Mouse (Mus musculus) adrenal gland (tissue): ENCODE measurements around the gene Rtcb.

Experiments
- intact Hi-C: fragments of 180-260 bp; cut with DNase I; formaldehyde crosslinking; loops from one replicate; pipeline ENCODE4 v1.15.1; 2025

The Rtcb gene

DNA sequence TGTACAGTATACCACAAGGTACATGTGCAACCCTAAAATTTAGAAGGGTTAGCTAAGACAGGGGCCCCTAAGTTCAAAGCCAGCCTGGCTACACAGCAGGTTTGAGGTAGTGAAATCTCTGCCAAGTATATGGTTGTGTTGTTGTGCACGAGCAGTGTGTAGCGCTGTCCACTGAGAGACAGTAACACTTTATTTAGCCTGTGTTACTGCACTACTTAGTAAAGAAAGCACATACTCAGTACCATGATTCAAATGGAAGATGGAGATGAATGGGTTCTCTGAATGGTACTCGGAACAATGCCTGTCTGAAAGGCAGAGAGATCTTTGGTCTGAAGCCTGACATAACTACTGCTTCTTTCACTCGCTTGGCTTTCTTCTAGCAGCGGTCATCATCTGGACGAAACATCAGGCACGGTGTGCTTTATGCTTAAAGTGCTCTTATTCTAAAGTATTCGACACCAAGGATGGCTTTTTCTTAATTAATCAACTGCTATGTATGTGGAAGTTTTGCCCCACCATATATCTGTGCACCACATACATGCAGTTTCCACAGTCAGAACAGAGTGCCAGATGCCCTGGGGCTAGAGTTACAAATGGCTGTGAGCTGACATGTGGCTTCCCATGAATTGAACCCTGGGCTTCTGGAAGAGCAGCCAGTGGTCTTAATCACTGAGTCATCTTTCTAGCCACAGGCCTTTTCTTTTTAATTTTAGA is 9.0 kb downstream of the Rtcb start:
- intact Hi-C loops = no loop called here

DNA sequence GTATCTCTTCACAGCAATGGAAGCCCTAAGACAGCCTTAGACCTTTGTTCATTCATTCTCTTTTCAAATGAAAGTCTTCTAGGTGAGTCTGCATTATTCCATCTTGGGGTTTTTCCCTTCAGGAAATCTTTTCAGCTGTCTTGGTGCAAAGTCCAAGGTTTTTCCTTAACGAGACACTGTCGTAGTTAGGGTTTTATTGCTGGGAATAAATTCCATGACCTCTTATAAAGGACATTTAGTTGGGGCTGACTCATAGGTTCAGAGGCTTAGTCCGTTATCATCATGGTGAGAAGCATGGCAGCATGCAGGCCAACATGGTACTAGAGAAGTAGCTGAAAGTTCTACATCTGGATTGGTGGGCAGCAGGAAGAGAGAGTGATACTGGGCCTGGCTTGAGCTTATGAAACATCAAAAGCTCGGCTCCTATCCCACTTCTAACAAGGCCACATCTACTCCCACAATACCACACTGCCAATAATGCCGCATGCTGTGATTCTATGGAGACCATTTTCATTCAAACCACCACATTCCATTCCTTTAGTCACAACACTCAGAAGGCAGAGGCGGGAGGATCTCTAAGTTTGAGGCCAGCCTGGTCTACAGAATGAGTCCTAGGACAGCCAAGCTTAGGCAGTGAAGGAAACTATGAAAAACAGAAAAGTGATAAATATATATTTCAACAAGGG is 21.2 kb downstream of the Rtcb start:
- intact Hi-C loops = no loop called here

DNA sequence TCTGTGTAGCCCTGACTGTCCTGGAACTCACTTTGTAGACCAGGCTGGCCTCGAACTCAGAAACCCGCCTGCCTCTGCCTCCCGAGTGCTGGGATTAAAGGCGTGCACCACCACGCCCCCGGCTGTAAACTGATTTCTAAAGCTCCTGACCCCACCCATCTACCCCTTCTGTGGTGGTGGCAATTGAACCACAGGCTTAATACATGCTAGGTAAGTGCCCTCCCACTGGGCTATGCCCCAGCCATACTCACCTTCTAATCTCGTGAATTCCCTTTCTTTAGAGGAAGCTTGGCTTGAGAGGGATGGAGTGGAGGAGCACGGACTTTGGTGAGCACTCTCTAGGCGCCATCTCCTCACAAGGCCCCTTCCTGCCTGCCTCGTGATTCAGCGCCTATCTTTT is 27.7 kb downstream of the Rtcb start:
- intact Hi-C loops = no loop called here

DNA sequence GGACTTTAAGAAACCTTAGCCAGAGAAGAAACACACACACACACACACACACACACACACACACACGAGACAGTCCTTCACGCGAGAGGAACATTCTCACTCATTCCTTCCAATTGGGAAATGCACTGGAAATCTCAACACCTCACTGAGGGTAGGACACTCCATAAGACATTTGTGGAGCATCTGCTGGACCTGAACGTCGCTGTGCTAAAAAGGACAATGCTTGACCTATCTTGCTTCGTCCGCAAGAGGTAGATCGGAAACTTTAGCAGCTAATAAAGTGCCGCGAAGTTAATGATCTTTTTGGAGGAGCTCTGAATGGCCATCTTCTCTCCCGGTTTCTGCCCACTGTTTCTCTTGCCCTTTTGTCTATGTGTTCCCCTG is 28.4 kb downstream of the Rtcb start:
- intact Hi-C loops = no loop called here

DNA sequence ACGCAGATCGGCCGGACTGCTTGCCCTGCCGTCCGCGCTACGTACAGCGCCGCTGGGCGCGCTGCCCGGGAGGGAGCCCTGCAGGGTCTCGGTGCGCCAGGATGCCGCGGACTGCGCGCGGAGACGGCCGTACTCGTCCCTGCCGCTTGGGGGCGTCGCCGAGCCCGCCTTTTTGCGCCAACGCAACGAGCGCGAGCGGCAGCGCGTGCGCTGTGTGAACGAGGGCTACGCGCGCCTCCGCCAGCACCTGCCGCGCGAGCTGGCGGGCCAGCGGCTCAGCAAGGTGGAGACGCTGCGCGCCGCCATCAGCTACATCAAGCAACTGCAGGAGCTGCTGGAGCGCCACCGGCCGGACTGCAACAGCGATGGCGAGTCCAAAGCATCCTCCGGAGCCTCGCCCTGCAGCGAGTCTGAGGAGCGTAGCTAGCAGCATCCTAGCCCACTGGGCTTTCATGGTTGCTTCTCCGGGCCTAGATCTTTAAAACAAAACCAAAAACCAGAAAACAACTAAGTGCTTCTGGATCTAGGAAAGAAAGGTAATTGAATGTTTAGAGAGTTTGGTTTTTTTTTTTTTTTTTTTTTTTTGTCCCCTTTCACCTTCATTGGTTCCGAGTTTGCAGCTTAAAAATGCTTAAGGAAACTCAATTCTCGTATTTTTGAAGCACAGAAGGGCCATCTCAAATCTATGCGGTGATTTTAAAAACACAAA is 29.0 kb downstream of the Rtcb start:
- intact Hi-C loops = no loop called here

DNA sequence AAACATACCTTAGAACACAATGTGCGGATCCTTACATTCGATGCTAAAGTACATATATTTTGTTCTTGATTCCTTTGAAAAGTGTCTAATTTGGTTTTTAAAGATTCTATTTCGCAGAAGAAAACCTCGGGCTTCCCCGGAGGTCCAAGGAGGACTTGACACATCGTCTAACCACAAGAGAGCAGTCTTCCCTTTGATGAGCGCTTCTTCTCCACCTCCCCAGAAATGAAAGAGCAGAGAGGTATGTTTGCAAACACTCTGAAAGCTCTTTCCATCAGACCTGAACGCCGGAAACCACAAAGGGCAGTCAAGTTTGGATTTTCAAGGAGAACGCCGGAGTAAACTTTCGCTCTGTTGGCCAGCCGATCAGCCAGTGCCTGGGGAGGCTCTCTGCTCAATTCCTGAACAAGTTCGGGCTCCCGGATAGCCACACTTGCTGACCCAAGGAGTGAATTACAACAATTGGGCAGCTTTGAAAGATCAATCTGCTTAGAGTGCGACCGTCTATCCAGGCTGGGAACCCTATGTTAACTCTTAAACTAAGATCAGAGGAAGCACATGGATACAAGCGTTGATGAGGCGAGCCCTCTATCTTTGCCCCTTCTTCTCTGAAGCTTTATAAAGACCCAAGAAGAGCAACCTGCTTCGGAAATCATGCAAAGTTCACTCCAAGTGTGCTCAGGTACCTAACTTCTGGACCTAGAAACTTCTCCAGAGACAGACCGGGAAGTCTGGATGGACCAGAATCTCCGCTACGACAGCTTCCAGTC is 29.8 kb downstream of the Rtcb start, which contains the start of gene Ascl4:
Ascl4 (plus strand) TSS at position 6 of the 770 bp plus-strand sequence.
- intact Hi-C loops = no loop called here

DNA sequence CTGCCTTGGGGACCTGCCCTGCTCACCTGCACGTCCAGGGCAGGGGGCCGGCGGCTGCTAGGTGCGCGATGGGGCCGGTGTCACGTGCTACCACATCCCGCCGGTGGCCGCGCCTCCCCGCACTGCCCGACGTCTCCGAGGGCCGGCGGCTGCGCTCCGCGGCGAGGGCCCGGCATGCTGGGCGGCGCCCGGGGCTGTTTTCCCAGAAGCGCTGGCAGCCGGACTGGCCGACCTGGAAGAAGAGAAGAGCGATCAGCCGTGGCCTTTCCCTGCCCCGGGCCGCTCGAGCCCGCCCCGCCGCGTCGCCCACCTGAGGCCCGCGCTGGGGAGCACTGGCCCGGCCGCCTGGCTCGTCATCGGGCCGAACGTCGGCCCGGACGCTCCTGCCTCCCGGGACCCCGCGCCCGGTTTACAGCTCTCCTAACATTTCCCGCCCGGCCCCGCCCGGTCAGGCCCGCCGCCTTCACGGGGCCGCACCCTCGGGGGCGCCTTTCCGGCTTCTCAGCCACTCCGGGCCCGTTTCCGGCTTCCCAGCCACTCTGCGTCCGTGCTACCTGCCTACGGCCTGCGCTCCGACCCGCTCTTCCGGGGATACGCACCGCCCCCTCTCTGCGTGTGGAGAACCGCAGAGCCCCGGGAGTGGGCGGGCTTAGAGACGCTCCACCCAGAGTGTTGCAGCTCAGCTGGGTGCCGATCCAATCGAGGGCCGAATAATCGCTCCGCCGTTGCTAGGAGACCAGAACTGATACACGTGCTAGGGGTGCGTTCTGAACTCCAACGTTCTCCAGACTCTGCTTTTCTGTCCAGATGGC is 40.9 kb downstream of the Rtcb start, which contains the start of gene Prdm4:
Prdm4 (minus strand) TSS at position 645 of the 812 bp plus-strand sequence.
- intact Hi-C loops = loop anchor here (5.0 kb wide), 1 partner anchor 41 kb away; the partner anchor contains the start of gene Rtcb
